Mouse (Mus musculus) MEL (cell line): ENCODE data around the gene Tmco4. TPM values are rescaled to one million over a fixed set of nuclear protein-coding genes. Genes with fewer than 3 reads are reported as not detected.

Experiments used
- DNase-seq: peaks from one replicate; pipeline ENCODE4 v3.0.0; 2011; ENCODE audit warnings: low read depth, low spot score
- H3K27ac ChIP-seq: 2 replicates; pipeline ENCODE4 v1.5.1; 2012; ENCODE audit warnings: low read depth, mild to moderate bottlenecking, control low read depth, low read length, moderate library complexity; ENCODE audit not compliant: control insufficient read depth
- H3K27me3 ChIP-seq, 2 experiments: fragments of 150-350 bp in 1 of 2; sonication (generic) in 1 of 2; 2 replicates each; pipeline ENCODE4 v1.6.1; 2012; ENCODE audit warnings: low read length in 2 of 2, mild to moderate bottlenecking in 2 of 2, improper control_type of control experiment in 1 of 2, moderate library complexity in 1 of 2; ENCODE audit not compliant: insufficient read depth in 2 of 2, control insufficient read depth in 1 of 2
- H3K36me3 ChIP-seq, 2 experiments: 2 replicates each; pipeline ENCODE4 v1.6.1; 2012 to 2014; ENCODE audit warnings: low read length in 2 of 2, improper control_type of control experiment in 1 of 2, inconsistent platforms in 1 of 2, mild to moderate bottlenecking in 1 of 2; ENCODE audit not compliant: insufficient read depth in 2 of 2, control insufficient read depth in 1 of 2
- H3K4me1 ChIP-seq, 2 experiments: fragments of 150-350 bp in 1 of 2; sonication (generic) in 1 of 2; 2 replicates each; pipeline ENCODE4 v1.6.1; 2012; ENCODE audit warnings: low read length in 2 of 2, improper control_type of control experiment in 1 of 2, mild to moderate bottlenecking in 1 of 2; ENCODE audit not compliant: insufficient read depth in 2 of 2, control insufficient read depth in 1 of 2
- H3K4me3 ChIP-seq, 2 experiments: fragments of 150-350 bp in 1 of 2; sonication (generic) in 1 of 2; 2 replicates each; pipeline ENCODE4 v1.5.1; 2012; ENCODE audit warnings: low read depth in 2 of 2, low read length in 2 of 2, mild to moderate bottlenecking in 2 of 2, moderate library complexity in 2 of 2, control low read depth in 1 of 2, improper control_type of control experiment in 1 of 2; ENCODE audit not compliant: control insufficient read depth in 1 of 2, insufficient read depth in 1 of 2
- H3K79me2 ChIP-seq: 2 replicates; pipeline ENCODE4 v1.6.1; 2012; ENCODE audit warnings: mild to moderate bottlenecking, low read length, moderate library complexity; ENCODE audit not compliant: control insufficient read depth, poor library complexity, insufficient read depth
- H3K9ac ChIP-seq: 2 replicates; pipeline ENCODE4 v1.6.1; 2012; ENCODE audit warnings: low read depth, mild to moderate bottlenecking, control low read depth, low read length, moderate library complexity; ENCODE audit not compliant: control insufficient read depth, poor library complexity, severe bottlenecking
- H3K9me3 ChIP-seq: fragments of 150-350 bp; sonication (generic); replicated peaks from 2 replicates; pipeline ENCODE4 v1.6.1; 2012; ENCODE audit warnings: mild to moderate bottlenecking, low read length, improper control_type of control experiment, moderate library complexity; ENCODE audit not compliant: insufficient read depth
- CHD1 ChIP-seq: IDR thresholded peaks from 2 replicates; pipeline ENCODE4 v1.6.1; 2012; ENCODE audit warnings: low read depth, mild to moderate bottlenecking, inconsistent platforms, low read length, improper control_type of control experiment
- KAT2A ChIP-seq: conservative IDR thresholded peaks from 2 replicates; pipeline ENCODE4 v1.6.1; 2012; ENCODE audit warnings: low read depth, low read length, improper control_type of control experiment, inconsistent platforms
- MEF2A ChIP-seq: IDR thresholded peaks from 2 replicates; pipeline ENCODE4 v1.6.1; 2014; ENCODE audit warnings: low read depth, mild to moderate bottlenecking, inconsistent platforms, low read length, improper control_type of control experiment; ENCODE audit not compliant: poor library complexity, insufficient replicate concordance, severe bottlenecking; ENCODE audit errors: extremely low read depth
- MXI1 ChIP-seq: IDR thresholded peaks from 2 replicates; pipeline ENCODE4 v1.6.1; 2011; ENCODE audit warnings: mild to moderate bottlenecking, low read depth, low read length, improper control_type of control experiment
- MYB ChIP-seq: IDR thresholded peaks from 2 replicates; pipeline ENCODE4 v1.6.1; 2011; ENCODE audit warnings: mild to moderate bottlenecking, low read depth, low read length, improper control_type of control experiment
- NELFE ChIP-seq: IDR thresholded peaks from 2 replicates; pipeline ENCODE4 v1.6.1; 2011; ENCODE audit warnings: low read depth, low read length, improper control_type of control experiment
- NRF1 ChIP-seq: IDR thresholded peaks from 2 replicates; pipeline ENCODE4 v1.6.1; 2014; ENCODE audit warnings: low read depth, mild to moderate bottlenecking, inconsistent platforms, low read length, improper control_type of control experiment, moderate library complexity; ENCODE audit not compliant: poor library complexity, insufficient read depth, severe bottlenecking
- POLR2A ChIP-seq, 2 experiments: IDR thresholded peaks; 2 replicates each; pipeline ENCODE4 v1.6.1; 2011 to 2012; ENCODE audit warnings: low read length in 2 of 2, mild to moderate bottlenecking in 2 of 2, control low read depth in 1 of 2, improper control_type of control experiment in 1 of 2, low read depth in 1 of 2, moderate library complexity in 1 of 2; ENCODE audit not compliant: control insufficient read depth in 1 of 2, insufficient read depth in 1 of 2, poor library complexity in 1 of 2
- POLR2AphosphoS5 ChIP-seq: IDR thresholded peaks from 2 replicates; pipeline ENCODE4 v1.6.1; 2012; ENCODE audit warnings: low read depth, borderline replicate concordance, mild to moderate bottlenecking, inconsistent platforms, low read length, moderate library complexity, mixed read lengths
- UBTF ChIP-seq: IDR thresholded peaks from 2 replicates; pipeline ENCODE4 v1.6.1; 2012; ENCODE audit warnings: low read depth, mild to moderate bottlenecking, inconsistent platforms, low read length, improper control_type of control experiment, moderate library complexity, borderline replicate concordance; ENCODE audit not compliant: insufficient read depth
- USF1 ChIP-seq: IDR thresholded peaks from 2 replicates; pipeline ENCODE4 v1.6.1; 2014; ENCODE audit warnings: low read depth, mild to moderate bottlenecking, inconsistent platforms, low read length, improper control_type of control experiment, moderate library complexity
- polyA plus RNA-seq, 2 experiments: library from polyadenylated mRNA; stranded (reverse) in 1 of 2; unstranded in 1 of 2; fragments of >175 nt in 1 of 2; fragments of >200 nt in 1 of 2; gene quantifications; 2 replicates each; pipeline versions ENCODE4 v1.2.1 to v1.2.4; 2012; ENCODE audit warnings: low replicate concordance in 2 of 2, low read depth in 1 of 2; ENCODE audit not compliant: insufficient read length in 2 of 2, insufficient read depth in 1 of 2, missing spikeins in 1 of 2
- total RNA-seq: library from RNA; depleted of rRNA; stranded (reverse); fragments of 300-350 nt; gene quantifications from 2 replicates; pipeline ENCODE4 v1.2.3, GENCODE M21; 2012

Gene Tmco4
- total and polyA plus RNA-seq, 3 experiments, result 16.5 to 24.7 TPM; not detected in 1

DNA sequence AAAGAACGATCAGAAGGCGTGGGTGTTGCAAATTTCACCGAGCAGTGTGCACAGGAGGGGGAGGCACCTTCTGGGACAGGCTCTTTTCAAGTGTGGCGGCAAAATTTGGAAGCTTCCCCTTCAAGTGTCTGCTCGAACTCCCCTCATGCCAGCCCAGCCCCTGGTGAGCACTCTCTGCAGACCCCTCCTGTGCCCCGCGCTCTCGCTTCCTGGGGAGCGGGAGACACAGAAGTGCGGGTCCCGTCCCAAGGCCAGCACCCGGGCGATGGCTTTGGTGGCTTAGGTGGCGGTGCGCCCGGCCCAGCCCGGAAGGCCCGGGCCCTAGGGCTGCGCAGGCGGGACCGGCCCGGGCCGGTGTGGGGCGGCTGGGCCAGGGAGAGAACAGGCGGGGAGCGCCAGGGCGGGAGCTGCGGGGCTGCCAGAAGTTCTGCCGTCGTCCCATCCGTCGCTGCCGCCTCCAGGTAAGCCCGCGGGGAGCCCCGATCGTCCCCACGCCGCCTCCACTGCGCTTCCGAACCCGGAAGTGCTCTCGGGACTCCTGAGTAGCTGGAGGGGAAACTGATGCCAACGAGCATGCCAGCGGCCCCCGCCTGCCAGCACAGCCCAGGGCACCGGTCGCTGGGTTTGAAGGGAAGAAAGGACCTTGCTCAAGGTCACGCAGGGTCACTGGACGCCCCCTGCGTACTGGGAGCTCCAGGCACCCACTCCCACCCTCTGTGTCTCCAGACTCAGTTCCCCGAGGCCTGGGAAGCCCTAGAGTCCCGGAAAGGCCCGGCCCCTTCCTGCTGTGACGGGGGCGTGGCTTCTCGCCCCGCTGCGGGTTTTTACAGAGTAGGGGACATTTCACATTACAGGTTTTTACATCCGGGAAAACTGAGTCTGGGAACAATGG is at the start of gene Tmco4 (continued):
- TF ChIP-seq MEF2A (no peak), KAT2A (peak; percentile 33; the same call in 1 of the 2 replicates), POLR2AphosphoS5 (peak; percentile 83; the same call in 1 of the 2 replicates), NELFE (peak; percentile 98), POLR2A (IDR thresholded peaks at IDR 0.05; ENCODE audit: control insufficient read depth in 1 of 2, insufficient read depth in 1 of 2, low read depth in 1 of 2, low read length in 2 of 2, poor library complexity in 1 of 2) (peak; percentile 75 to 92)

DNA sequence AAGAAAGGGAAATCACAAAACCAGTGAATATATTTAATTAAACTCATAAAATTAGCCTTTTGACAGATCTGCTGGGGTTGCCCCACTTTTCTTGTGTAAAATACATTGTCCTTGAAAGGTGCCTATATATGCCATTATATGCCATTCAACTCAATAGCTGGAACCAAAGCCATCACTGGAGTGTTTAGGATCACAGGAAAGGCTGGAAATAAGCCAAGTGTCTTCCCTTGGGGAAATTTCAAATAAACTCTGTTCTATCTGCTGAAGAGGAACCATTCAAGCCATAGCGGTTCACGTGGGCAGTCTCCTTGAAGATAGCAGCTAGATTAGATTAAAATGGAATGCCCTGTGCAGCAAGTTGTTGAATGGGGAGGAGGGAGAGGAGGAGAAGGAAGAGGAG is 47.1 kb upstream of the Tmco4 start:
- no peak overlapping the region for H3K27ac ChIP-seq
- H3K79me2 ChIP-seq, result no peaks in the 10 kb centered on the region
- no peak overlapping the region for H3K9ac ChIP-seq
- no peaks in the 10 kb centered on the region; a peak in 1 of 4 replicates for H3K27me3 ChIP-seq
- DNase-seq, result no peak
- TF ChIP-seq NELFE (no peak), MXI1 (no peak), UBTF (no peak), USF1 (peak; percentile 7; the same call in 1 of the 2 replicates)
- H3K4me1 ChIP-seq, result peaks cover 0 to 2% of the 10 kb centered on the region in 2 experiments; a peak in 1 of 4 replicates
- no peaks in the 10 kb centered on the region for H3K9me3 ChIP-seq
- no peak overlapping the region for H3K4me3 ChIP-seq
- no peaks in the 10 kb centered on the region for H3K36me3 ChIP-seq

DNA sequence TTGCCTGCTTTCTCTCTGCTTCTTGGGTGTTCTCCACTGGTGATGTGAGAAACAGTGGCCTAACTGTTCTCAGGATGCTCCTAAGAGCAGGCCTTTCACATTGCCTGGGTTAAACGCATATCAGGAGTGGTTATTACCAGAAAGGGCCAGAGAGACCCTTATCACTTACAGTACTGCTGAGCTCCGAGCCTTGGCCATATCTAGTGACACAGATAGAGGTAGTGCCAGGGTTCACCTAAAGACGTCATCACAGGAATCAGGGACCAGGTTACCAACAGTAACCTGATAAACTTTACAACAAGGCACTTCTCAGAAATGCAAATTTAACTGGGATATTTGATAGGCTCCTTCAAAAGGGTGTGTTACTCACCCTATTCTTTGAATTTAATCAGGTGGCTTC is 38.8 kb upstream of the Tmco4 start:
- Histone ChIP-seq H3K9me3 (no peaks in the 10 kb centered on the region), H3K36me3 (no peaks in the 10 kb centered on the region; a peak in 1 of 4 replicates), H3K79me2 (no peaks in the 10 kb centered on the region), H3K9ac (no peak overlapping the region), H3K4me3 (no peak overlapping the region), H3K4me1 (no peaks in the 10 kb centered on the region; a peak in 1 of 4 replicates)
- TF ChIP-seq NRF1 (no peak), MYB (no peak), CHD1 (no peak)
- TF ChIP-seq, all 39 proteins: peak for 0
- no peak for DNase-seq
- H3K27me3 ChIP-seq, result peaks cover 0 to 4% of the 10 kb centered on the region in 2 experiments; a peak in 2 of 4 replicates
- H3K27ac ChIP-seq, result no peak overlapping the region
